ENCODE assay signal across 8 mouse cellular contexts in the genomic region with DNA sequence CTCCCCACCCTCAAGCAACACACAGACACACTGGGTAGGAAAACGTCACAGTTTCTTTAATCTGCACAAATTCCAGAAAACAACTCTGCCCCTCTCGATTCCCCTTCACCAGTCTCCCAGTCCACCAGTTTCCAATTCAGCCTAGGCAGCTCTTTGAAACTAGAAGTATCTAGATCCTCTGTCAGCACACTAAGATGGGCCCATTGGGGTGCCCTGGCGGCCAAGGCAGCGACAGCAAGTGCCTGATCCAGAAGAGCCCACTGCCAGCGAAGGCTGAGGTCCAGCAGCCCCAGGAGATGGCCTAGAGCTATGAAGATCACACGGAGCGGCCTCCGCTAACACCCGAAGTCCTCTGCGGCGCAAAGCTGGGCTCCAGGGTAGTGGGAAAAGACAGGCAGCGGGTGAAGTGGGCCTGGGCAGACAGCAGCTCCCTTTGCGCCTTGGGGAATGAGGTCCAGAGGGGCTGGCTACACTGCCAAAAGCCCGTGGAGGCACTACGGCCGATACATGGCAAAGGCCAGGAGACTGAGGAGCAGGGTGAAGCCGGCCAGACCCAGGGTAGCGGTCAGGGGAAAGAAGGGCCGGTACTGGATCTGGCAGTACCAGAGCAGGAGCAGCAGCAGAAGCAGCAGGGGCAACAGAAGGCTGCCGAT. TPM values are rescaled to one million over a fixed set of nuclear protein-coding genes. Genes with fewer than 3 reads are reported as not detected.
DNase-seq lines count a peak whose midpoint lies in the region; ATAC-seq and TF ChIP-seq lines count a peak whose summit lies in the region.

No protein-coding gene starts in this region.

- no peaks in the 10 kb centered on the region for H3K27me3 ChIP-seq in heart, embryonic 15.5 days
- no peaks in the 10 kb centered on the region for H3K27me3 ChIP-seq in MEL (ENCODE audit: control insufficient read depth in 1 of 2, insufficient read depth in 2 of 2, low read length in 2 of 2)
- no peaks in the 10 kb centered on the region for H3K27me3 ChIP-seq in forebrain, embryonic 11.5 days (ENCODE audit: control insufficient read depth, insufficient read depth, low read length)
- no peaks in the 10 kb centered on the region for H3K27me3 ChIP-seq in liver, embryonic 14.5 days (ENCODE audit: control insufficient read depth, insufficient read depth, low read length)

- H3K9me3 ChIP-seq in heart, embryonic 15.5 days (replicated peaks): no peaks in the 10 kb centered on the region
- H3K9me3 ChIP-seq in MEL (replicated peaks; ENCODE audit: insufficient read depth, low read length): no peaks in the 10 kb centered on the region
- H3K9me3 ChIP-seq in forebrain, embryonic 11.5 days (ENCODE audit: control insufficient read depth, low read length): no peaks in the 10 kb centered on the region
- no peaks in the 10 kb centered on the region for H3K9me3 ChIP-seq in liver, embryonic 14.5 days (ENCODE audit: control insufficient read depth, low read length)

- H3K4me1 ChIP-seq in heart, embryonic 15.5 days (replicated peaks): peaks cover 42% of the 10 kb centered on the region
- H3K4me1 ChIP-seq in MEL (ENCODE audit: control insufficient read depth in 1 of 2, insufficient read depth in 2 of 2, low read length in 2 of 2): peaks cover 6 to 13% of the 10 kb centered on the region in 2 experiments
- peaks cover 19% of the 10 kb centered on the region; the same call in 1 of the 2 replicates for H3K4me1 ChIP-seq in forebrain, embryonic 11.5 days (replicated peaks; ENCODE audit: control insufficient read depth, insufficient read depth, low read length)
- H3K4me1 ChIP-seq in liver, embryonic 14.5 days (replicated peaks; ENCODE audit: control insufficient read depth in 2 of 2, insufficient read depth in 2 of 2, low read length in 1 of 2): peaks cover 15 to 16% of the 10 kb centered on the region in 2 experiments

- ATAC-seq in heart, embryonic 15.5 days (replicated peaks; ENCODE audit: insufficient number of reproducible peaks, insufficient read depth, low FRiP score, low read depth): no peak
- no peak; the same call in 1 of the 2 replicates for ATAC-seq in forebrain, embryonic 11.5 days (replicated peaks; ENCODE audit: low FRiP score)
- ATAC-seq in liver, embryonic 14.5 days (ENCODE audit: insufficient read depth): no peak

- peak overlapping the region; percentile 82 for H3K4me3 ChIP-seq in heart, embryonic 15.5 days
- H3K4me3 ChIP-seq in MEL (ENCODE audit: control insufficient read depth in 1 of 2, insufficient read depth in 1 of 2, low read depth in 2 of 2, low read length in 2 of 2): peak overlapping the region; percentile 78 to 93
- H3K4me3 ChIP-seq in forebrain, embryonic 11.5 days (ENCODE audit: low read depth, low read length): peak overlapping the region; percentile 93
- peak overlapping the region; percentile 79 to 91 for H3K4me3 ChIP-seq in liver, embryonic 14.5 days (ENCODE audit: insufficient read depth in 1 of 2, low read depth in 2 of 2, low read length in 2 of 2)

- 53% methylated on average over 20 of the region's 20 CpGs for WGBS in heart, embryonic 15.5 days
- WGBS in forebrain, embryonic 11.5 days: 56% methylated on average over 20 of the region's 20 CpGs
- WGBS in liver, embryonic 14.5 days (ENCODE audit: insufficient replicate concordance): 58% methylated on average over 20 of the region's 20 CpGs

- intact Hi-C loops in heart, postnatal 25 days (cut with DNase I): no loop called here
- intact Hi-C loops in left cerebral cortex, postnatal 14 days (cut with DNase I): no loop called here

- peaks cover 27% of the 10 kb centered on the region; the same call in 1 of the 2 replicates for H3K36me3 ChIP-seq in heart, embryonic 15.5 days
- peaks cover 0 to 17% of the 10 kb centered on the region in 2 experiments; a peak in 3 of 4 replicates for H3K36me3 ChIP-seq in MEL (ENCODE audit: control insufficient read depth in 1 of 2, insufficient read depth in 2 of 2, low read length in 2 of 2)
- peaks cover 3% of the 10 kb centered on the region; the same call in 1 of the 2 replicates for H3K36me3 ChIP-seq in forebrain, embryonic 11.5 days (ENCODE audit: control insufficient read depth, insufficient read depth, low read length)
- H3K36me3 ChIP-seq in liver, embryonic 14.5 days (replicated peaks; ENCODE audit: control insufficient read depth, insufficient read depth, low read depth): peaks cover 6% of the 10 kb centered on the region

- TF ChIP-seq EP300 in MEL (IDR thresholded peaks at IDR 0.05; ENCODE audit: low read depth in 1 of 2, low read length in 2 of 2): no peak
- no peak for TF ChIP-seq EP300 in liver, embryonic 14.5 days (IDR thresholded peaks at IDR 0.05; ENCODE audit: low read depth)

- H3K79me2 ChIP-seq in MEL (ENCODE audit: control insufficient read depth, insufficient read depth, low read length, poor library complexity): peaks cover 14% of the 10 kb centered on the region

- H3K27ac ChIP-seq in heart, embryonic 15.5 days: peak overlapping the region; percentile 95
- H3K27ac ChIP-seq in MEL (ENCODE audit: control insufficient read depth, low read depth, low read length): peak overlapping the region; percentile 27
- peak overlapping the region; percentile 63 for H3K27ac ChIP-seq in forebrain, embryonic 11.5 days (ENCODE audit: low read depth, low read length)
- peak overlapping the region; percentile 69 for H3K27ac ChIP-seq in liver, embryonic 14.5 days

- peak overlapping the region; percentile 92; the same call in 1 of the 2 replicates for H3K9ac ChIP-seq in heart, embryonic 15.5 days
- H3K9ac ChIP-seq in MEL (ENCODE audit: control insufficient read depth, low read depth, low read length, poor library complexity, severe bottlenecking): peak overlapping the region; percentile 80
- peak overlapping the region; percentile 97 for H3K9ac ChIP-seq in forebrain, embryonic 11.5 days (ENCODE audit: low read length)
- H3K9ac ChIP-seq in liver, embryonic 14.5 days (replicated peaks): peak overlapping the region; percentile 96

- no peak for DNase-seq in heart, postnatal 25 days (ENCODE audit: low spot score)
- DNase-seq in MEL (ENCODE audit: low read depth, low spot score): no peak
- no peak for DNase-seq in forebrain, embryonic 11.5 days (ENCODE audit: low spot score)
- DNase-seq in liver, embryonic 14.5 days (ENCODE audit: low read depth in 3 of 3, low spot score in 3 of 3): no peak
- no peak for DNase-seq in natural killer cell, adult 2 months (ENCODE audit: low spot score in 2 of 2)
- no peak for DNase-seq in urinary bladder, postnatal 10 days (ENCODE audit: low spot score)
- no peak for DNase-seq in left cerebral cortex, postnatal 14 days (ENCODE audit: low spot score in 2 of 2)

- TF ChIP-seq POLR2A in MEL (IDR thresholded peaks at IDR 0.05; ENCODE audit: control insufficient read depth in 1 of 2, insufficient read depth in 1 of 2, low read depth in 1 of 2, low read length in 2 of 2, poor library complexity in 1 of 2): no peak

- no peak; a peak in 1 of 6 replicates for TF ChIP-seq CTCF in MEL (IDR thresholded peaks at IDR 0.05 in 2 of 3, conservative IDR thresholded peaks at IDR 0.05 in 1 of 3; ENCODE audit: control insufficient read depth in 1 of 3, insufficient read depth in 1 of 3, low read depth in 2 of 3, low read length in 3 of 3, poor library complexity in 1 of 3, severe bottlenecking in 1 of 3)
- 0 out of 2 replicates have a peak, but pooled peaks have one; percentile 35 for TF ChIP-seq CTCF in liver, embryonic 14.5 days (IDR thresholded peaks at IDR 0.05; ENCODE audit: low read depth)

- H3K4me2 ChIP-seq in heart, embryonic 15.5 days: peak overlapping the region; percentile 86
- H3K4me2 ChIP-seq in forebrain, embryonic 11.5 days (ENCODE audit: low read depth, low read length, severe bottlenecking): peak overlapping the region; percentile 87
- peak overlapping the region; percentile 98 for H3K4me2 ChIP-seq in liver, embryonic 14.5 days (ENCODE audit: low read depth)

- no peak for TF ChIP-seq RAD21 in MEL (IDR thresholded peaks at IDR 0.05; ENCODE audit: low read depth, low read length)

RNA-seq across cellular contexts. Expression of a gene that starts 0.5 kb away (rescaled TPM):
- 173 and 188 TPM in 2 replicates for polyA plus RNA-seq in heart, embryonic 15.5 days (2015; fragmentation: Nextera tagmentation; extraction: Ambion mirVana)
- 100 to 1,000 TPM; 275 to 314 TPM for total RNA-seq in heart, postnatal 25 days (2021)
- total RNA-seq in MEL (2012; rRNA removed): 87.6 and 111 TPM in 2 replicates
- 100 to 1,000 TPM; 228 to 273 TPM for polyA plus RNA-seq in MEL (2012; ENCODE audit: insufficient read depth in 1 of 2, insufficient read length in 2 of 2, low read depth in 1 of 2, low replicate concordance in 2 of 2, missing spikeins in 1 of 2)
- 104 and 116 TPM in 2 replicates for polyA plus RNA-seq in forebrain, embryonic 11.5 days (2014; fragmentation: Nextera tagmentation; extraction: Ambion mirVana)
- polyA plus RNA-seq in liver, embryonic 14.5 days (2012; rRNA removed): 59.9 and 82.4 TPM in 2 replicates
- polyA plus RNA-seq in liver, embryonic 14.5 days (2014; fragmentation: Nextera tagmentation; extraction: Ambion mirVana): 40.8 and 47.2 TPM in 2 replicates
- total RNA-seq in left cerebral cortex, postnatal 14 days (2021): 100 to 1,000 TPM; 110 to 120 TPM

RNA-seq across cellular contexts. Expression of a gene that starts 2.1 kb away (rescaled TPM):
- polyA plus RNA-seq in heart, embryonic 15.5 days (2015; fragmentation: Nextera tagmentation; extraction: Ambion mirVana): 17.0 and 20.0 TPM in 2 replicates
- 10 to 100 TPM in 1 of 2 experiments, 1 to 10 TPM in 1; 9.1 to 12.0 TPM for total RNA-seq in heart, postnatal 25 days (2021)
- 16.4 and 17.8 TPM in 2 replicates for total RNA-seq in MEL (2012; rRNA removed)
- 10 to 100 TPM in 1 of 2 experiments, not detected in 1; 36.0 TPM for polyA plus RNA-seq in MEL (2012; ENCODE audit: insufficient read depth in 1 of 2, insufficient read length in 2 of 2, low read depth in 1 of 2, low replicate concordance in 2 of 2, missing spikeins in 1 of 2)
- polyA plus RNA-seq in forebrain, embryonic 11.5 days (2014; fragmentation: Nextera tagmentation; extraction: Ambion mirVana): 30.2 and 31.8 TPM in 2 replicates
- 5.3 and 7.6 TPM in 2 replicates for polyA plus RNA-seq in liver, embryonic 14.5 days (2012; rRNA removed)
- polyA plus RNA-seq in liver, embryonic 14.5 days (2014; fragmentation: Nextera tagmentation; extraction: Ambion mirVana): 4.0 and 6.5 TPM in 2 replicates
- 10 to 100 TPM; 30.4 to 31.2 TPM for total RNA-seq in left cerebral cortex, postnatal 14 days (2021)

RNA-seq across cellular contexts. Expression of a gene that starts 6.4 kb away (rescaled TPM):
- polyA plus RNA-seq in heart, embryonic 15.5 days (2015; fragmentation: Nextera tagmentation; extraction: Ambion mirVana): 27.9 and 35.7 TPM in 2 replicates
- 10 to 100 TPM; 80.4 to 80.7 TPM for total RNA-seq in heart, postnatal 25 days (2021)
- total RNA-seq in MEL (2012; rRNA removed): 104 and 116 TPM in 2 replicates
- polyA plus RNA-seq in MEL (2012; ENCODE audit: insufficient read depth in 1 of 2, insufficient read length in 2 of 2, low read depth in 1 of 2, low replicate concordance in 2 of 2, missing spikeins in 1 of 2): 100 to 1,000 TPM; 138 to 203 TPM
- 52.7 and 67.0 TPM in 2 replicates for polyA plus RNA-seq in forebrain, embryonic 11.5 days (2014; fragmentation: Nextera tagmentation; extraction: Ambion mirVana)
- polyA plus RNA-seq in liver, embryonic 14.5 days (2012; rRNA removed): 16.9 and 17.8 TPM in 2 replicates
- 6.6 and 10.1 TPM in 2 replicates for polyA plus RNA-seq in liver, embryonic 14.5 days (2014; fragmentation: Nextera tagmentation; extraction: Ambion mirVana)
- 100 to 1,000 TPM; 464 to 465 TPM for total RNA-seq in left cerebral cortex, postnatal 14 days (2021)

RNA-seq across cellular contexts. Expression of a gene that starts 21.9 kb away (rescaled TPM):
- polyA plus RNA-seq in heart, embryonic 15.5 days (2015; fragmentation: Nextera tagmentation; extraction: Ambion mirVana): 25.6 and 30.6 TPM in 2 replicates
- total RNA-seq in heart, postnatal 25 days (2021): 10 to 100 TPM; 29.7 to 31.3 TPM
- 20.1 and 20.9 TPM in 2 replicates for total RNA-seq in MEL (2012; rRNA removed)
- polyA plus RNA-seq in MEL (2012; ENCODE audit: insufficient read depth in 1 of 2, insufficient read length in 2 of 2, low read depth in 1 of 2, low replicate concordance in 2 of 2, missing spikeins in 1 of 2): 10 to 100 TPM in 1 of 2 experiments, not detected in 1; 56.3 TPM
- 28.4 and 28.7 TPM in 2 replicates for polyA plus RNA-seq in forebrain, embryonic 11.5 days (2014; fragmentation: Nextera tagmentation; extraction: Ambion mirVana)
- 11.6 and 12.9 TPM in 2 replicates for polyA plus RNA-seq in liver, embryonic 14.5 days (2012; rRNA removed)
- polyA plus RNA-seq in liver, embryonic 14.5 days (2014; fragmentation: Nextera tagmentation; extraction: Ambion mirVana): 5.6 and 6.0 TPM in 2 replicates
- 10 to 100 TPM; 26.8 to 31.9 TPM for total RNA-seq in left cerebral cortex, postnatal 14 days (2021)

RNA-seq across cellular contexts. Expression of a gene that starts 22.2 kb away (rescaled TPM):
- 27.5 and 32.5 TPM in 2 replicates for polyA plus RNA-seq in heart, embryonic 15.5 days (2015; fragmentation: Nextera tagmentation; extraction: Ambion mirVana)
- total RNA-seq in heart, postnatal 25 days (2021): 10 to 100 TPM; 19.2 to 22.8 TPM
- total RNA-seq in MEL (2012; rRNA removed): 18.2 and 24.8 TPM in 2 replicates
- polyA plus RNA-seq in MEL (2012; ENCODE audit: insufficient read depth in 1 of 2, insufficient read length in 2 of 2, low read depth in 1 of 2, low replicate concordance in 2 of 2, missing spikeins in 1 of 2): 10 to 100 TPM in 1 of 2 experiments, not detected in 1; 82.6 TPM
- polyA plus RNA-seq in forebrain, embryonic 11.5 days (2014; fragmentation: Nextera tagmentation; extraction: Ambion mirVana): 47.5 and 53.9 TPM in 2 replicates
- polyA plus RNA-seq in liver, embryonic 14.5 days (2012; rRNA removed): 9.9 and 10.3 TPM in 2 replicates
- polyA plus RNA-seq in liver, embryonic 14.5 days (2014; fragmentation: Nextera tagmentation; extraction: Ambion mirVana): 8.2 and 8.9 TPM in 2 replicates
- total RNA-seq in left cerebral cortex, postnatal 14 days (2021): 100 to 1,000 TPM; 138 to 149 TPM

Comparison
In these comparisons a context has a peak if more than half of its experiments do, and no peak if none do; other contexts are left out.
1. H3K27ac ChIP-seq: peak in every context shown above with its lines; median percentile 95 in heart, embryonic 15.5 days; 69 in liver, embryonic 14.5 days; 63 in forebrain, embryonic 11.5 days; 27 in MEL.